Mouse (Mus musculus) kidney, adult 2 months (tissue): ENCODE measurements around the gene Mms19. TPM values are rescaled to one million over a fixed set of nuclear protein-coding genes. Genes with fewer than 3 reads are reported as not detected.
A peak's percentile ranks its signal among the peaks of the same experiment; 100 is the strongest.

Source experiments
- DNase-seq: peaks from one replicate; pipeline ENCODE4 v3.0.0; 2021
- H3K27ac ChIP-seq: fragments of 200-500 bp; 2 replicates; pipeline ENCODE4 v1.5.1; 2012; ENCODE audit warnings: low read depth, low read length, control low read depth, inconsistent platforms; ENCODE audit not compliant: insufficient read depth
- H3K27me3 ChIP-seq: fragments of 200-500 bp; replicated peaks from 2 replicates; pipeline ENCODE4 v1.6.1; 2012; ENCODE audit warnings: mild to moderate bottlenecking, moderate library complexity, low read length, inconsistent platforms; ENCODE audit not compliant: control insufficient read depth, insufficient read depth
- H3K36me3 ChIP-seq: fragments of 200-500 bp; 2 replicates; pipeline ENCODE4 v1.6.1; 2012; ENCODE audit warnings: mild to moderate bottlenecking, moderate library complexity, low read length, inconsistent platforms; ENCODE audit not compliant: control insufficient read depth, insufficient read depth
- H3K4me1 ChIP-seq: fragments of 200-500 bp; 2 replicates; pipeline ENCODE4 v1.6.1; 2011; ENCODE audit warnings: low read length; ENCODE audit not compliant: control insufficient read depth, insufficient read depth
- H3K4me3 ChIP-seq: fragments of 200-500 bp; 2 replicates; pipeline ENCODE4 v1.5.1; 2011; ENCODE audit warnings: mild to moderate bottlenecking, low read depth, low read length, control low read depth; ENCODE audit not compliant: insufficient read depth
- CTCF ChIP-seq: fragments of 200-500 bp; conservative IDR thresholded peaks from 2 replicates; pipeline ENCODE4 v1.5.1; 2011; ENCODE audit warnings: low read depth, mild to moderate bottlenecking, control low read depth, low read length, moderate library complexity, mixed read lengths; ENCODE audit not compliant: insufficient read depth, insufficient read length
- POLR2A ChIP-seq: fragments of 200-500 bp; IDR thresholded peaks from one replicate; pipeline ENCODE4 v1.6.1; 2011; ENCODE audit warnings: low read depth, low read length, control low read depth
- WGBS: fragments of 180-500 bp; shearing (Covaris S2); methylation state at CpG from one replicate; pipeline ENCODE4 v1.1.7; 2018; 5-methylcytosine and 5-hydroxymethylcytosine counted together
- polyA plus RNA-seq: library from polyadenylated mRNA; depleted of rRNA; stranded (reverse); fragments of >200 nt; gene quantifications from 2 replicates; pipeline ENCODE4 v1.2.3, GENCODE M21; 2012

Mms19 gene
- polyA plus RNA-seq, 1 experiment, result 56.1 TPM

- Histone ChIP-seq H3K4me3 (no peak overlapping the region), H3K4me1 (peaks cover 17% of the 10 kb centered on the region; the same call in 1 of the 2 replicates), H3K36me3 (no peaks in the 10 kb centered on the region), H3K27ac (no peak overlapping the region), H3K27me3 (no peaks in the 10 kb centered on the region)
- no peak for DNase-seq
- WGBS, result 63% methylated on average over 9 of the region's 9 CpGs
- TF ChIP-seq POLR2A, result no peak
- no peak for TF ChIP-seq CTCF
These were observed 18.0 kb upstream of the Mms19 start for GRCm38 (mm10) chr19:41998770-41999548.

DNA sequence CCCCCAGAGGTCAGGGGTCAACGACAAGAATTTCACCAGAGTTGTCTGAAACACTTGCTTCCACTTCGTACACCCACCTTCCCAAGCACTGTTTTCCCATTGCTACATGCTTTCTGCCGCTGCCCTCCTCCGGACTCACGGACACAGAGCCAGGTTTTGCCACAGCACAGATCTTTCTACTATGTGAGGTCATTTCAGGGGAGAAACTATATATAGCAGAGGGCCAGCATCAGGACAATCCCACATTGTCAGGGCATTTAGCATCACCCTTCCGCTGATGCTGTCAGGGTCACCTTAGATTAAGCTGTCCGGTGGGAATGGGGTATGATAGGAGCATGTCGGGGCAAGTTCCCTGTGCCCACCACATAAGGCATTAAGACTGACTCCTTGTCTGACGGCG lies 16.1 kb upstream of the Mms19 start:
- H3K4me1 ChIP-seq, result peaks cover 27% of the 10 kb centered on the region; the same call in 1 of the 2 replicates
- H3K27me3 ChIP-seq, result no peaks in the 10 kb centered on the region
- WGBS, result 81% methylated on average over 10 of the region's 10 CpGs
- no peaks in the 10 kb centered on the region for H3K36me3 ChIP-seq
- DNase-seq, result no peak
- TF ChIP-seq POLR2A, result no peak
- TF ChIP-seq CTCF, result no peak
- no peak overlapping the region for H3K4me3 ChIP-seq
- H3K27ac ChIP-seq, result no peak overlapping the region

GRCm38 (mm10) chr19:41995483-41995882 lies 14.5 kb upstream of the Mms19 start:
- H3K27ac ChIP-seq, result no peak overlapping the region
- TF ChIP-seq POLR2A (no peak), CTCF (no peak)
- no peak overlapping the region for H3K4me3 ChIP-seq
- DNase-seq, result no peak
- no peaks in the 10 kb centered on the region for H3K36me3 ChIP-seq
- no peaks in the 10 kb centered on the region for H3K27me3 ChIP-seq
- H3K4me1 ChIP-seq, result peaks cover 32% of the 10 kb centered on the region
- WGBS, result 79% methylated on average over 1 of the region's 1 CpGs

DNA sequence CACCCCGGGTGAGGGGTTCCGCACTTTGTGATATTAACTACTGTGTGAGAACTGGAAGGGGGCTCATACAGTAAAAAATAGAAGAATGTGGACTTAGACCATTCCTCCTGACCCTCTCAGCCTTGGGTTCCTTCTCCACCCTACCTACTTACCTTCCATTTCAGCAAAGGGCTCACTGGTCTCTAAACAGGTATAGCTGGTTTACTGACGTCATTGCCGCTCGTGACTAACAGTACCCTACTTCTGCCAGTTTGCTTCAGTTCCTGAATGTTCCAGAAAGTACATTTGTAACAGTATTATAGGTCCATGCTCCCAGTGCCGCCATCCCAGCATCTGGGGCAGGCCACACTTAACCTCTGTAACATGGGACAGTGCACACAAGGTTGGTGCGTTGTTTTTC lies 13.1 kb upstream of the Mms19 start:
- Histone ChIP-seq H3K27me3 (no peaks in the 10 kb centered on the region), H3K4me1 (peaks cover 23% of the 10 kb centered on the region), H3K27ac (no peak overlapping the region), H3K36me3 (no peaks in the 10 kb centered on the region), H3K4me3 (no peak overlapping the region)
- no peak for TF ChIP-seq POLR2A
- WGBS, result 64% methylated on average over 7 of the region's 7 CpGs
- no peak for DNase-seq

GRCm38 (mm10) chr19:41993484-41993883 lies 12.5 kb upstream of the Mms19 start:
- Histone ChIP-seq H3K36me3 (no peaks in the 10 kb centered on the region), H3K27ac (no peak overlapping the region), H3K27me3 (no peaks in the 10 kb centered on the region), H3K4me1 (peaks cover 24% of the 10 kb centered on the region), H3K4me3 (no peak overlapping the region)
- 15% methylated on average over 6 of the region's 6 CpGs for WGBS
- TF ChIP-seq POLR2A (no peak), CTCF (no peak)
- peak; percentile 94 for DNase-seq

- Histone ChIP-seq H3K27me3 (no peaks in the 10 kb centered on the region), H3K36me3 (no peaks in the 10 kb centered on the region), H3K27ac (no peak overlapping the region), H3K4me1 (peaks cover 27% of the 10 kb centered on the region), H3K4me3 (no peak overlapping the region)
- WGBS, result 51% methylated on average over 2 of the region's 2 CpGs
- TF ChIP-seq CTCF (no peak), POLR2A (no peak)
- no peak for DNase-seq
These were observed 12.0 kb upstream of the Mms19 start for GRCm38 (mm10) chr19:41992971-41993370.

GRCm38 (mm10) chr19:41991926-41992477 lies 11.0 kb upstream of the Mms19 start:
- no peak for TF ChIP-seq CTCF
- no peak for TF ChIP-seq POLR2A
- Histone ChIP-seq H3K4me3 (no peak overlapping the region), H3K27ac (peak overlapping the region; percentile 25), H3K36me3 (no peaks in the 10 kb centered on the region), H3K27me3 (no peaks in the 10 kb centered on the region), H3K4me1 (peaks cover 27% of the 10 kb centered on the region)
- no peak for DNase-seq
- WGBS, result 37% methylated on average over 6 of the region's 6 CpGs
